Mouse (Mus musculus): ENCODE data around the gene Rnf6. TPM values are rescaled to one million over a fixed set of nuclear protein-coding genes. Genes with fewer than 3 reads are reported as not detected.

Rnf6 gene
- 10 to 100 TPM; 40.6 to 43.1 TPM for total RNA-seq (2021)
- polyA plus RNA-seq (2012; rRNA removed): 15.6 and 24.8 TPM in 2 replicates
- long read RNA-seq, transcript Rnf6-206 (5 exons, 3,452 nt): major isoform, 42 of 60 reads
- long read RNA-seq, partial matches to known transcripts: 9 of 60 reads
- long read RNA-seq, other reads (novel, unspliced or antisense): 4 of 60 reads

DNA sequence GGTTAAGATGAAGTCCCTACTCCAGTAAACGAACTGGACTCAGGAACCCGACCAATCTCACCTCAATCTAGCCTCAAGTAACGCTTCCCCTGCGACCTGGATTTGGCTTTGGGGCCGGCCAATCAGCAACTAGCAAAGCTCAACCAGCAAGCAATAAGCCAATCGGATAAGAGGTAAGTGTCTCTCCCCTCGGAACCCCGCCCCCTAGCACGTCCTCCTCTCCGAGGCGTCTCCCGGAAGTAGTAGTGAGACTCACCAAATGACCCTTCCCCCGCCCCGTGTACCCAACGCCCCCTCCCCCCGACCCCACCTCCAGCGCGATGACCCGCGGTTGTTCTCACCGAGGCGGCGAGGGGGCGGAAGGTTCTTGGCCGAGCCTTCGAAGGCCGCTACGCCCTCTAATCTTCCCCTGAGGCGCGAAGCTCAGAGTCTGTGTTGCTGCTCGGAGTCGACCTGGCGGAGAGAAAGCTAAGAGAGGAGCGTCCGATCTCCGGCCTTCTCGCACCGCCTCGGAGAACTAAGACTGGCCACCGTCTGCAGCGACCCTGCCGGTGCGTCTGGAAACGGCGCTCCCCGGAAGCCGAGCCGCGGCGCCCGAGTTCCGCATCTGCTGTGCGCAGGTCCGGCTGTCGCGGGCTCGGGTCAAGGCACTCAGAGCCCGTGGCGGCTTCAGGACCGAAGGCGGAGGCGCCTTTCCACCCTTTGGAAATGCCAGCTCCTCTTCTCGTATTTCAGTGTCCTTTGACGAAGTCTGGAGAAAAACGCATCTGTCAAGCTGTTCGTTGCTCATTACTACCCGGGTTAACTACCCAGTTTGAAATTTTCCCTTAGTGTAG lies at the start of gene Rnf6:
Gene Rnf6 (minus strand): TSS at position 677 of the 836 bp plus-strand sequence.
- peak; percentile 90 to 95 for DNase-seq
- Histone ChIP-seq H3K36me3 (ENCODE audit: control insufficient read depth, insufficient read depth, low read length) (peaks cover 16% of the 10 kb centered on the region), H3K4me1 (ENCODE audit: control insufficient read depth, insufficient read depth, low read length) (peaks cover 1% of the 10 kb centered on the region; the same call in 1 of the 2 replicates), H3K27me3 (ENCODE audit: control insufficient read depth, insufficient read depth, low read length) (no peaks in the 10 kb centered on the region), H3K27ac (peak within 1 kb of the TSS; percentile 99), H3K9ac (ENCODE audit: low read depth, low read length) (peak within 1 kb of the TSS; percentile 88), H3K4me3 (peak within 1 kb of the TSS; percentile 76), H3K79me2 (replicated peaks; ENCODE audit: control insufficient read depth, insufficient read depth, low read length) (no peaks in the 10 kb centered on the region)
- under 1% methylated on average over 67 of the region's 67 CpGs for WGBS
- intact Hi-C loops (cut with DNase I): loop anchor here (1.0 kb wide), 1 partner anchor 10 kb away; the partner anchor contains the start of gene Cdk8
- no peak for TF ChIP-seq EP300 (IDR thresholded peaks at IDR 0.05; ENCODE audit: insufficient read depth, low read depth, low read length)
- TF ChIP-seq POLR2A (IDR thresholded peaks at IDR 0.05; ENCODE audit: insufficient read depth, low read depth, low read length): peak; percentile 73
- TF ChIP-seq CTCF (IDR thresholded peaks at IDR 0.05): peak; percentile 57

DNA sequence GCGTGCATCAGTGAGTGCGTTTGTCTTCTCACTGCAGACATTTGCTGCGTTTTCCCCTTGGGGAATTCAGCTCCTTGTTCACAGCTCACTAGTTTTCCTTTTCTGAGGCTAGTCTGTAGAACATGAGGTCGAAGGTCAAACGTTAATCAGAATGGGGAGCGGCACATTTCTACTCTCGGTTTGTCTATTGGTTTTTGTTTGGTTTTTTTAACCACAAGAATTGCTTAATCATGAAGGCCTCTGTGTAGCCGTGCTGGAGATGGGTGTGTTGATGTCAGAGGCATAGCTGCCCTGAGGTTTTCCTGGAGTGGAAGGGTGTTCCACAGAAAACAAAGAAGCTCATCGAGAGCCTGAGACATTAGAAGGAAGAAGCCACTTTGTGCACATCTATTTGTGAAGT lies 49.2 kb upstream of the Rnf6 start:
- 80% methylated on average over 9 of the region's 9 CpGs for WGBS
- Histone ChIP-seq H3K4me1 (ENCODE audit: control insufficient read depth, insufficient read depth, low read length) (no peaks in the 10 kb centered on the region; the same call in 1 of the 2 replicates), H3K27me3 (ENCODE audit: control insufficient read depth, insufficient read depth, low read length) (no peaks in the 10 kb centered on the region), H3K36me3 (ENCODE audit: control insufficient read depth, insufficient read depth, low read length) (peaks cover 2% of the 10 kb centered on the region), H3K79me2 (replicated peaks; ENCODE audit: control insufficient read depth, insufficient read depth, low read length) (peaks cover 6% of the 10 kb centered on the region), H3K4me3 (no peak overlapping the region), H3K27ac (no peak overlapping the region), H3K9ac (ENCODE audit: low read depth, low read length) (no peak overlapping the region)
- DNase-seq: no peak
- TF ChIP-seq POLR2A (IDR thresholded peaks at IDR 0.05; ENCODE audit: insufficient read depth, low read depth, low read length) (no peak), EP300 (IDR thresholded peaks at IDR 0.05; ENCODE audit: insufficient read depth, low read depth, low read length) (no peak), CTCF (IDR thresholded peaks at IDR 0.05) (no peak)
- intact Hi-C loops (cut with DNase I): no loop called here

DNA sequence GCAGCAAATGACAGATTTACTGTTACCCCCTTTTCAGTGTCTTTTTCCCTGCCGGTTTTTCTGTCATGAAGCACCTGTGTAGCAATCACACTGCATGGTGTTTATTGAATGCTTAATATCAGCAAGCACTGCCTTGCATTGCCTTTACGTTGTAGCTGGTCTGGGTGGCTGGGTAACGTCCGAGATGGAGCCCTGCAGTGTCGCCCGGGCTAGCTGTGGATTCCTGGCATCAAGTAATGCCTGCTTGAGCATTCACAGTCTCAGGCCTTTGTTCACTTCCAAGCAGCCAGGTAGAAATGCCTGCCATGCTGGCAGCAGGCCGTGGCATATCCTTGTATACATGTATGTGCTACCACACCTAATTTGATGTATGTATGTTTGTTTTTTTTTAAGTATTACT lies 46.4 kb upstream of the Rnf6 start:
- H3K79me2 ChIP-seq (replicated peaks; ENCODE audit: control insufficient read depth, insufficient read depth, low read length): peaks cover 2% of the 10 kb centered on the region; the same call in 1 of the 2 replicates
- no peaks in the 10 kb centered on the region; the same call in none of the 2 replicates for H3K4me1 ChIP-seq (ENCODE audit: control insufficient read depth, insufficient read depth, low read length)
- TF ChIP-seq CTCF (IDR thresholded peaks at IDR 0.05): no peak
- TF ChIP-seq EP300 (IDR thresholded peaks at IDR 0.05; ENCODE audit: insufficient read depth, low read depth, low read length): no peak
- TF ChIP-seq POLR2A (IDR thresholded peaks at IDR 0.05; ENCODE audit: insufficient read depth, low read depth, low read length): no peak
- WGBS: 89% methylated on average over 7 of the region's 7 CpGs
- intact Hi-C loops (cut with DNase I): no loop called here
- no peaks in the 10 kb centered on the region for H3K27me3 ChIP-seq (ENCODE audit: control insufficient read depth, insufficient read depth, low read length)
- no peak for DNase-seq
- H3K36me3 ChIP-seq (ENCODE audit: control insufficient read depth, insufficient read depth, low read length): peaks cover 2% of the 10 kb centered on the region; the same call in 1 of the 2 replicates
- H3K9ac ChIP-seq (ENCODE audit: low read depth, low read length): no peak overlapping the region
- no peak overlapping the region for H3K4me3 ChIP-seq
- no peak overlapping the region for H3K27ac ChIP-seq

DNA sequence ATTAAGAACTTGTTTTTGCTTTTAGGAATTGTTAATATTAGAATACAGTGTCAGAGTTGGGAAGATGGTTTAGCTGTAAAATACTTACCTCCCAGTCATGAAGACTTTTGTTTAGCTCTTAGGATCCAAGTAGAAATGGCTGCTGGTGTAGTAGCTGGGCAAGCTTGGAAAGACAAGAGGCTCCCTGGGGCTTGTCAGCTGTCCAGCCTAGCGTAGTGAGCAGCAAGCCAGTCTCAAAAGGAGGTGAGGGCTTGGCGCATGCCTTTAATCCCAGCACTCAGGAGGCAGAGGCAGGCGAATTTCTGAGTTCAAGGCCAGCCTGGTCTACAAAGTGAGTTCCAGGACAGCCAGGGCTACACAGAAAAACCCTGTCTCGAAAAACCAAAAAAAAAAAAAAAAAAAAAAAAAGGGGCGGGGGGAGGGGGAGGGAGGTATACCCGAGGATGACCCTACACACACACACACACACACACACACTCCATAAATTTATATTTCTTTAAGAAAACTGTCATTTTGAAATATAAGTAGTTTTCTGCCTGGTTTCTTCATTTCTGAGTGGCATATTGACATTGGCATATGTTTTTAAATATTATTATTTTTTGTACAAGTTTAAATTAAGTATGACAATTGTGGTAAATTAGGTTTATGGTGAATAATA lies 44.7 kb upstream of the Rnf6 start:
- Histone ChIP-seq H3K27ac (no peak overlapping the region), H3K79me2 (replicated peaks; ENCODE audit: control insufficient read depth, insufficient read depth, low read length) (peaks cover 4% of the 10 kb centered on the region; the same call in 1 of the 2 replicates), H3K36me3 (ENCODE audit: control insufficient read depth, insufficient read depth, low read length) (no peaks in the 10 kb centered on the region), H3K4me3 (no peak overlapping the region), H3K9ac (ENCODE audit: low read depth, low read length) (no peak overlapping the region), H3K27me3 (ENCODE audit: control insufficient read depth, insufficient read depth, low read length) (no peaks in the 10 kb centered on the region), H3K4me1 (ENCODE audit: control insufficient read depth, insufficient read depth, low read length) (no peaks in the 10 kb centered on the region; the same call in none of the 2 replicates)
- intact Hi-C loops (cut with DNase I): no loop called here
- WGBS: 71% methylated on average over 5 of the region's 6 CpGs
- DNase-seq: no peak
- TF ChIP-seq EP300 (IDR thresholded peaks at IDR 0.05; ENCODE audit: insufficient read depth, low read depth, low read length) (no peak), CTCF (IDR thresholded peaks at IDR 0.05) (no peak), POLR2A (IDR thresholded peaks at IDR 0.05; ENCODE audit: insufficient read depth, low read depth, low read length) (no peak)

DNA sequence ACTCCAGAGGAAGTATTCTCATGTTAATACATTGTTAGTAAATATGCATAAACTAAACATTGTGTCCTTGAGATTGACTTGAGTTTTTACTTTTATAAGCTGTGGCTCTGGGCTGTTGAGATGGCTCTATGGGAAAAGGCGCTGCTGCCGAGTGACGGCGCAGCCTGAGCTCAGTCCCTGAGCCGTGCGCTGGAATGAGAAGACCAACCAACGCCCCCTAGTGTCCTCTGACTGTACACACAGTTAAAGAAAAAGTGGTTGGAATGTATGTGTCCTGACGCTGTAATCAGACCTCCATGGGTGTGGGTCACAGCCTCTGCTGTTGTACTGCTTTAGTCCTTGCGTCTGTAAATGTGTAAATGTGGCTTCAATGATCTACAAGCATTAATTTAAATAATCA lies 38.6 kb upstream of the Rnf6 start:
- intact Hi-C loops (cut with DNase I): no loop called here
- Histone ChIP-seq H3K4me1 (ENCODE audit: control insufficient read depth, insufficient read depth, low read length) (no peaks in the 10 kb centered on the region; the same call in 1 of the 2 replicates), H3K27ac (no peak overlapping the region), H3K79me2 (replicated peaks; ENCODE audit: control insufficient read depth, insufficient read depth, low read length) (0 out of 2 replicates have a peak, but pooled peaks cover 2% of the 10 kb centered on the region), H3K9ac (ENCODE audit: low read depth, low read length) (no peak overlapping the region), H3K36me3 (ENCODE audit: control insufficient read depth, insufficient read depth, low read length) (no peaks in the 10 kb centered on the region; the same call in 1 of the 2 replicates), H3K4me3 (no peak overlapping the region), H3K27me3 (ENCODE audit: control insufficient read depth, insufficient read depth, low read length) (no peaks in the 10 kb centered on the region)
- WGBS: 63% methylated on average over 9 of the region's 9 CpGs
- TF ChIP-seq EP300 (IDR thresholded peaks at IDR 0.05; ENCODE audit: insufficient read depth, low read depth, low read length) (no peak), CTCF (IDR thresholded peaks at IDR 0.05) (peak; percentile 38), POLR2A (IDR thresholded peaks at IDR 0.05; ENCODE audit: insufficient read depth, low read depth, low read length) (no peak)
- no peak for DNase-seq
